Mouse (Mus musculus) naive thymus-derived CD4-positive, alpha-beta T cell, adult 5 months (primary cell): Measurements from ENCODE around the gene Rsad2. TPM values are rescaled to one million over a fixed set of nuclear protein-coding genes. Genes with fewer than 3 reads are reported as not detected.

ENCODE experiments used
- polyA plus RNA-seq: library from polyadenylated mRNA; unstranded; fragments of 100-300 nt; shearing (Covaris generic); gene quantifications from one replicate; pipeline ENCODE4 v1.2.1, GENCODE M21; 2017

Rsad2 gene
- polyA plus RNA-seq: 2.0 TPM

GRCm38 (mm10) chr12:26456028-26456698 lies at the start of gene Rsad2:
Rsad2 (minus strand) TSS chr12:26456452.

GRCm38 (mm10) chr12:26469098-26470041 lies 13.1 kb upstream of the Rsad2 start, which contains the start of gene Cmpk2:
Cmpk2 (plus strand) TSS chr12:26469204.

GRCm38 (mm10) chr12:26415104-26415771 lies 41.0 kb downstream of the Rsad2 start, which contains the start of gene Rnf144a:
Rnf144a (minus strand) TSS chr12:26415254.

Other genes with a start within 250 kb of the Rsad2 start
- 28.4 TPM for gene Rnf144a, start 41.2 kb downstream of the Rsad2 start, polyA plus RNA-seq
- gene Cmpk2, start 12.8 kb upstream of the Rsad2 start, polyA plus RNA-seq: 3.8 TPM